Mouse (Mus musculus): ENCODE results near the gene Nudt2.

Nudt2 gene

DNA sequence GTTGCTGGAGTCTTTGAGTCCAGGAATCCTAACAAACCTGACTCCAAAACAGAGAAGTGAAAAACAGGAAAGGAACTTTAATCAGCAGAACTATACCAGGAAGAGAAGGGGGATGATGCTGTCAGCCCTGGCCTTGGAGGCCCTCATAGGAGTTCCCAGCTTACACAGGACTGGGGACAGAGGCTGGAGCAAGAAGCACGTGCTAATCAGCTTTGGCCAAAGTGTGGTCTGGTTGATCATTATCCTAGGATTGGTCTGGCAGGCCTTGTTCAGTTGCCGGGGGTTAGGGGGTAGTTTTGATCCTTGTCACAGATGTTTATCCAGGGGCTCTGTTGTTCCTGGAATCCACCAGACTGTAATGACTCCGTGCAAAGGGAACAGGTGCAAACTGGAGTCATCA lies 29.4 kb downstream of the Nudt2 start:
- no peak for DNase-seq (ENCODE audit: low read depth, low spot score)

DNA sequence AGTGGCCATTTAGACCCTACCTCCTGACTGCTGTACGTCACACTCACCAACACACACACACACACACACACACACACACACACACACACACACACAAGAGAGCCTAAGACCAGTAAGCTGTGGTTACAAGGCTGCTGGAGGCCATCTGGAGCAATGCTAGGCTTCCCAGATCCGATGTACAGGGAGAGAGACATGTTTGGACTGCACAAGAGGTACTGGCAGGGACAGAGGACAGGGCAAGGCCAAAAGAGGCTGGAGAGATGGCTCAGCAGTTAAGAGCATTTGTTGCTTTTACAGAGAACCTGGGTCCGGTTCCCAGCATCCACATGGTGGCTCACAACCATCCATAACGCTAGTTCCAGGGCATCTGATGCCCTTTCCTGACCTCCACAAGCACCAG lies 30.1 kb downstream of the Nudt2 start:
- no peak for DNase-seq (ENCODE audit: low read depth, low spot score)

DNA sequence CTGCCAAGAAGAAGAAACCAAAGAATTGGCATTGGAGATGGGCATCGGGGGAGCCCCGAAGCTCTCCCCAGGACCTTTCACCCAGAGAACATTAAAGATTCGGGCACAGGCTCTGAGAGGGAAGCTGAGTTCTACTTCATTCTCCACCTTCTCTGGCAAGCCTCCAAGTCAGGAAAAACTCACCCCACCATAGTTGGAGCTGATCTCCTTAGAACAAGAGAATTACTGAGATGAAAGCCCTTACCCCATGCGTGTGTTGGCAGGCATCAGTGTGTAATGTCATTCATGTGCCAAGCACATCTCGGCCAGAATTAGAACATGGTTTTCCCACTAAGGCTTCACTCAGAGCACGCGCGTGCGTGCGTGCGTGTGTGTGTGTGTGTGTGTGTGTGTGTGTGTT lies 30.9 kb downstream of the Nudt2 start:
- no peak for DNase-seq (ENCODE audit: low read depth, low spot score)

DNA sequence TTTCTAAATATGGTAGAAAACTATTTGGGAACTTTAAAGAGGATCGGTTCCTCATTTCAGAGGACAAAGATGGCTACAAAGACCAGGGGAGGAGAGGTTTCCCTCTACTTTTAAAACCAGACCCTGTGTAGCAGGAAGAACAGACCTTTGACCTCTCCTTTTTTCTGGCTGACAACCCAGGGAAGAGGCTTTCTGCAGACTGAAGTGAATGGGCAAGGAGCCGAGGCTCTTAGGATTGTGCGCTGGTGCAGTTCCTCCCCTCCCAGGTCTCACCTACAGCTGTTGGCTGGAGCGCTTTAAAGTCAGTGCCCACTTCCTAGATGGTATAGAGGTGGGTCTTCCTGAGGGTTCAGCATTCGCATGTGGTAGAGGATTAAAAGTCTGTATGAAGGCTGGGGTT lies 32.1 kb downstream of the Nudt2 start:
- DNase-seq (ENCODE audit: low read depth, low spot score) = no peak

DNA sequence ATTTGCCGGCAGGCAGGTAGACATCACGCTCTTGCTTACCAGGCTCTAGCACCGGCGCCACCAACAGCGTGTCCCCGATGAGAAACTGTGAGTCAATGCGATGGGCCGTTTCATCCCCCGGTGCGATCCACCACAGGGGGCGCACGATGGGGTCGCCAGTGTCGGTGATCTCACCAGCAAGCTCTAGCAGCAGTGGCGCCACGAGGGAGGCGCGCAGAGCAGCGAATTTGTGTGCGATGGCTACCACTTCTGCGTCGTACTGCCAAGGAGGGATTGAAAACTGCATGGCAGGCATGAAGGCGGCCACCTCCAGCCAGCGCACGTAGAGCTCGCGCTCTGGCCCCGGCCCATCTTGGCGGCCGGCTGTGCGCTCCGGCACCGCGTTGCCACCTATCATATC lies 32.6 kb downstream of the Nudt2 start:
- peak; percentile 79 for DNase-seq (ENCODE audit: low read depth, low spot score)

DNA sequence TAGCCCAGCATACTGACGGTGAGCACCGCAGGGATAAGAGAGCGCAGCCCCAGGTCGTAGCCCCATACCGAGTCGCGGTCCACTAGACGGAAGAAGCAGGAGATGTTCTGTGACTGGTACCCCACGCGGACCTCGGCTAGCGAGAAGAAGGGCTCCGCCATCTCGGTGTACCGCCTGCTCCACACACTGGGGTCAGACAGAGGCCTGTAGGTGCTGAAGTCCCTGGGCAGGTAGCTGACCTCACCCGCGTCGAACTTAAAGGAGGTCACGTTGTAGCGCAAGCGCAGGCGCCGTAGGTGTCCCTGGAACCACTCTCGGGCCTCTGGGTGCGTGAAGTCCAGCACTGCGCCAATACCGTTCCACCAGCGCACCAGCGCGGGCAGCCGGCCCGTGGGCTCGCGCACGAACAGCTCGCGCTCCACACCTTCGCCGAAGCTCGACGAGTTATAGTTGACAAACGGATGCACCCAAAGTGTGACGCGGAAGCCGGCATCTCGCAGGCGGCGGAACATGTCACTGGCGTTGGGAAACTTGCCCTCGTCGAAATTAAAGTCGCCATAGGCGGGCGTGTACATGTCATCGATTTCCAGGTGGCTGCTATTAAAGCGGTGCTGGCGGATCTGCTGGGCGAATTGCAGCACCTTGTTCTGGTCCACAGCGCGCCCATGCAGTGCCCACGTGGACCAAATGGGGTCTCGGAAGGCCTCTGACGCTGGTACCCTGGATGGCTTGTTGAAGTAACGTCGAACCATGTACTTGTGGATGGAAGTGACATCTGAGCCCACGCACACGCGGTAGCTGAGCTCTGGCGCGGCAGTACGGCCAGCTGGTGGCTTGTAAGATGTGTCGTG lies 33.3 kb downstream of the Nudt2 start:
- peak; percentile 27 for DNase-seq (ENCODE audit: low read depth, low spot score)

DNA sequence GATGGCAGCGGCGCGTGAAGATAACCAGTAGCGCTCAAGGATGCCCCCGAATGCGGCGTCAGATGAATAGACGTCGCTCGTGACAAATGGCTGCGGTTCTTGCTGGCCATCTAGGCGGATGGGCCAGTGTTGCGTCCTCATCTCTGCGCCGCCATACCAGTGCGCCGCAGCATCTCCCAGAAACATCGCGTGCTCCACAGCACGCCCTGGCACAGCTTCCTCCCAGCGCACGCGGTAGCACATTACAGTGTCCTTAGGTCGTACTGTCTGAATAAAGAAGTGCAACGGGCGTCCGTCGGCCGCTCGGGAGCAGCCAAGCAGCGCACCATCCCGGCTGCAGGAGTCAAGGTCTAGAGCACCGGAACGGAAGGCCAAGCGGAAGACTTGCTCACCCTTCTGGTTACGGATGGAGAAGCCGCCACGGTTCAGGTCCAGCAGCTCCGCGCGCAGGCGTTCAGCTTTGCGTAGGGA lies 34.0 kb downstream of the Nudt2 start:
- peak; percentile 59 for DNase-seq (ENCODE audit: low read depth, low spot score)

DNA sequence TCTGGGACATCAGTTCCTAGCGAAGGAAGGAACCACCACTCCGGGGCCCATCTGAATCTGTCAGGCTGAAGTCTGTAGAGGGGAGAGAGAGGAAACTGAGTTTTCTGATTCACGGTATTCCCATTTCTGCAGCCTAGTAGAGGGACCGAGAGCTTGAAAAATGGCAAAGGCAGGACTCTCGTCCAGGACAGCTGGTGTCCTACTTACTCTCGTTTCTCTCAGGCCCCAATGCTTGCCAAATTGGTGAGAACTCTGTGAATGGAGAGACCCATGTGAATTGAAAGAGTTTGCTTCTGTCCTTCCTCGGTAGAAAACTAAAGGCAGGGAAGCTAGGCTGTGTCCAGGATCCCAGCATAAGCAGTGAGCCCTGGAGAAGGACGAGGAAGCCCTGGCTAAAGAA lies 34.7 kb downstream of the Nudt2 start:
- DNase-seq (ENCODE audit: low read depth, low spot score) = no peak

DNA sequence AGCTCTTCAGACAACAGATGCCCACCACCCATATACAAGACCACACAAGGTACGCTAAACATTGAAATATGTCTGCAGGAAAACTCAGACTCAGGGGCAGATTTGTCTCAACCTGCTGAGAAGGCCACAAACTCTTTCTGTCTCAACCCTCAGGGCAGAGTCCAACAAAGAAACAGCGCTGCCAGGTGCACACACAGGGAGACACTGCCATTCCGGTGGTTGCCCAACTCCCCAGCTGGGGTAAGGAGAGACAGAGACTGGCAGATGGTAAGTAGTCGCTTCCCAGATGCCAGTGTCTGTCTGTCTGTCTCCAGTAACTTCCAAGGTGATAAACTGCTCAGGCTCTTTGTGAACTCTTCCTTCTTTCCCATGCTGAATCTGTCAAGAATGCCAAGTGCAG lies 35.8 kb downstream of the Nudt2 start:
- DNase-seq (ENCODE audit: low read depth, low spot score) = no peak

DNA sequence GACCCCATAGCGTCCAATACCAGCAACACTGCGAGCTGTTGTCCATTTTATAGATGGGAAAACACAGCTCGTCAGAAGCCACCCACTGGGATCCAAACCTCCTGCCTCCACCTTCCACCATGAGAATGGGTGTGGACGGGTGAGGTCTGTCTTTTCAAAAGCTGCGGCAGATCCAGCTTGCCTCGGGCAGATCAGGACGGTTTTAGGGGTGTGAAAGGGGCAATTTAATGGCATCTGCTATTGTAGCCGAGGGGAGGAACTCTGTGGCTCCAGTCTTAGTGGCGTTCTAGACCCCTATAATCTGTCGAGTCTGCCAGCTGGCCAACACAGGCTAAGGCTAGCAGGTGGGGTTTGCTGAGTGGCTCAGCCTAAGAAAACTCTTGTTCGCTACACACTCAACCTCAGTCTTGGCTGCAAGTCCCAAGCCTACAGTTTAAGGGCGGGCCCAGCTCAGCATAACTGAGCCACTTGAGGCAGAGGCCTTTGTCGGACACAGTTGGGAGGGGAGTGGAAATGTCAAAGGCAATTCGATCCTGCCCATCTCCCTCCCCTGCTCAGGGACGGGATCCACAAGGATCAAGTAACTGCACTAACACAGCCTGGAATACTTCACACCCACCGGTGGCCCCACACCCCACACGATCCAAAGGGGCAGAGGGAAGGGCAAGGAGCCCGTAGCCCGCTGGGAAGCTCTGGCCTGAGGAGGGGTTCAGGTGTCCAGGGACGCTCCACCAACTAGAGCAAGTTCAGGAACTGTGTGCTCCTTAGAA lies 37.4 kb downstream of the Nudt2 start:
- peak; percentile 87 for DNase-seq (ENCODE audit: low read depth, low spot score)

DNA sequence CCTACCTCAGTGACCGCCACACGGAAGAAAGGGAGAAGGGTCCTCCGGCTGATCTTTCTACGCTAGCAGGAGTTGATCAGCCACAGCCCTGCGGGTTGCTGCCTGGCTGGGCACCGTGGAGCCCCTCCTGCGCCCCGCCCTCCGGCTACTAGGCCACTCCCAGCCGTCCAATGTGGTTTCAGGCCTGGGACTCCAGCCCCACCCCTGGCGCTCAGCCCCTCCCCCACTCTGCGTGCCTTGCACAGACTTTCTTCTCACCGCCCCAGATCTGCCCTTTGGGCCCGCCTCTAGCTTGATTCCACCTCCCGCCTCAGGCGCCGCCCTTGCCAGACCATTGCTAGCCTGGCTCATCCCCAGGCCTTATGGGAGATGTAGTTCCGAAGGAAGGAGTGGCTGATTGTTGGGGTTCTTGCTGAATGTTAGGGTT lies 38.0 kb downstream of the Nudt2 start, which contains the start of gene AI464131:
Gene AI464131, minus strand, starts transcription at position 91 of the 427 bp plus-strand sequence.
- peak; percentile 98 for DNase-seq (ENCODE audit: low read depth, low spot score)

DNA sequence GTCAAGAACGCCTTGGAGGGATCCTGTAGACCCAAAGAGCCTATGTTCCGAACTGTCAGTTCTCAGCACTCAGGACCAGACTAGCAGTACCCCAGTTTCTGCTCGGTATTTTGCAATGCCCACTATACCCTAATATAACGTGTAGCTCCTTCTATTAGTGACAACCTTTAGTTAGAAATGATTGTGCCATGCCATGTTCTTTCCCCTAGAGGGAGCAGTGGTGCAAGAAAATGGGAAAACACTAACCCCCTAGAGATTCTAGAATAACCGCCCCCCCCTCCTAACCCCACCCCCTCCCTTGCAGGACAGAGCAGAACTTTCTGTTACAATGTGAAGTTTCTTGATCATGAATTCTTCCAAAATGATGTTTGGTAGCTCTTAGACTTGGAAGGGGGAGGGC lies 39.4 kb downstream of the Nudt2 start:
- DNase-seq (ENCODE audit: low read depth, low spot score) = peak; percentile 48

DNA sequence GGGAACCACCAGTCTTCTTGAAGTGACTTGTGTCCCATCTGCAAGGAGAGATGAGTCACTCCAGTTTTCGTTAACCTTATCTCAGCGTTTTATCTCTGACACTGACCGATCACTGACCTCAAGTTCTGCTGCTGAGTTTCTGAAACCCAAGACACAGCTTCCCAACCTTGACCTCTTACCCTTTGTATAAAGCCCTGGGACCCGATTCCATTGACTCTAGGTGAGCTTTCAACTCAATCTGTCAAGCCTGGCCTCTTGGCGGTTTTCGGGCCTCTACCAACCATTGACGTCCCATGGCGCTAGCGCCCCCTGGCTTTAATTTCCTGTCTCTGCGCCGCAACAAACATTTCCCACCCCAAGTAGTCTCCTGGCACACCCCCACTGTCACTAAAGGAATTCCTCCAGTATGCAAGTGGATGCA lies 40.2 kb downstream of the Nudt2 start:
- peak; percentile 77 for DNase-seq (ENCODE audit: low read depth, low spot score)

DNA sequence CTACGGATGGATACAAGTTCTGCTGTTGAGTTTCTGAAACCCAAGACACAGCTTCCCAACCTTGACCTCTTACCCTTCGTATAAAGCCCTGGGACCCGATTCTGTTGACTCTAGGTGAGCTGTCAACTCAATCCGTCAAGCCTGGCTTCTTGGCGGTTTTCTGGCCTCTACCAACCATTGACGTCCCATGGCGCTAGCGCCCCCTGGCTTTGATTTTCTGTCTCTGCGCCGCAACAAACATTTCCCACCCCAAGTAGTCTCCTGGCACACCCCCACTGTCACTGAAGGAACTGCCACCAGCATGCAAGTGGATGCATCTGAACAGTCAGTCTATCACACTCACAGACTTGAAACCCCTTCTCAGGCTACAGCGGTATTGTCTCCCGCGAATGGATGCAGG lies 41.2 kb downstream of the Nudt2 start:
- peak; percentile 85 for DNase-seq (ENCODE audit: low read depth, low spot score)

DNA sequence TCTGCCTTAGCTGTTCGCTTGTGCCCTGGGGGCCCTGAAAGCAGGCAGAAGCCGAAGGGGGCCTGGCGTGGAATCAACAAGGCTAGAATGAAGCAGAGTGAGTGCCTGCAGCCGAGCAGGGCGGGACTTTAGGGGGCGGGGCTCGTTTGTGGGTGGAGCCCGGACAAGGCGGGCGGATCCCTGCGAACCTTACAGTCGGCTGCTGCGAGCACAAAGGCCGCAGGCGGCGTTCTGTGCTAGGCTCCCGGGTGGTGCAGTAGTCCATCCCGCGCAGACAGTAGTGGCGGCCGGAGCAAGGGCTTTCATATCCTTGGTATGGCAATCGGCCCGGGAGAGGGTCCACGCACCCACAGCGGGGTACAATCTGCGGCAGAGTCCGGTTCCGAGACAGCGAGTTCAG lies 42.0 kb downstream of the Nudt2 start:
- peak; percentile 80 for DNase-seq (ENCODE audit: low read depth, low spot score)

DNA sequence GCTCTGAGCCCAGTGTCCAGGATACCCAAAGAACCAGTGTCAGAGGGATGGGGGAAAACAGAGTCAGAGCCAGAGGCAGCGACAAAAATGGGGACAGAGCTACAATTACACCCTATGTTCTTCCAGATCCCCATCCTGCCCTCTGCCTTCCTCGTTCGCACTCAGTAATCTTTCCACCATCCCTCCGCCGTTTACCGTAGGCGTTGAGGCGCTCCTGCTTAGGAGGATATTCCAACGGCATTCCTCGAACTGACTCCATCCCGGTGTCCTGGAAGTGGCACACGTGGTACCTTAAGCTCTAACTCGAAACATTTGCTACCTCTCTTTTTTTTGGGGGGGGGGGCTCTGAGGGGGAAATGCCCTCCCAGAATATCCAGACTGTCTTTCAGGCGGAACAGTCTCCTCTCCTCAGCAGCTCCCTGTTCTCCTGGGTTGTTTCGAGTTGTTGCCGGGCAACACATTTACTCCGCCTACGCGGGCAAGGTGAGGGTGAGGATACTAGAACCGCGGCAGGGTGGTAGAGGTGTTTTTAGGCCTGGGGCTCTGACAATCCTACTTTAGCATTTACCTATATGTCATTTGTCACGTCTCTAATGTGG lies 42.5 kb downstream of the Nudt2 start:
- peak; percentile 44 for DNase-seq (ENCODE audit: low read depth, low spot score)

DNA sequence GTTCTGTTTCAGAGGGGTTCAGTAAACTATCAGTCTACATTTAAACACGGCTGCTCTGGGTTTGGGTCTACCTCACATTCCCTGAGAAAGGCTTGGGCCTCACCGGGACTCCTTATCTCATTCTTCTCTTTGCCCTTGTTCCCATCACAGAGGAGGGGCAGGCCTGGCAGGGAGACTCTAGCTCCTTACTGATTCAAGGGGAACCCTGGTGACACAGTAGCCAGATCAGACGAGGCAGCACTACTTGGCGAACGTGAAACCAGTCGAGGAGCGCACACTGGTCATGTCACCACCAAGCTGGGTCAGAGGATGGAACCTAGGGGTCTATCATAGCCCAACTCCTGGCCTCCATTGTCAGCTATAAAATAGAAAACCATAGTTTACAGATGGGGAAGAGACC lies 43.0 kb downstream of the Nudt2 start:
- DNase-seq (ENCODE audit: low read depth, low spot score) = no peak

DNA sequence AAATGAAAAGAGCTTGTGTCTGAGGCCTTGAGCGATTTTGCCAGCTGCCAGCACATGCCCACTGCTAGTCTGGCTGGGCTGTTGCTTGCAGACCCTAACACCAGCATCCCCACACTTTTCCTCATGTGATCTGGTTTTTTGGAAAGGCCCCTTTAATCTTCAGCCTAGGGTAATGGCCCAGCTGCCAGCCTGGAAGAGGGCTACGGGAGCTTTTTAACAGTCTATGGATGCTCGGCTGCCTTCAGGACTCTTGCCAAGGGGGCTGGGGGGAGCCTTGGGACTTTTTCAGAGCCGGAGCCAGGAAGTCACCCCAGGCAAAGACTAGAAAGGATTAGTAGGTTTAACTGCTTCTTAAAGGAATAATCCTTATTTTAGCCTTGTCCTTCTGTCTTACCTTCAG lies 48.4 kb downstream of the Nudt2 start:
- no peak for DNase-seq (ENCODE audit: low read depth, low spot score)

DNA sequence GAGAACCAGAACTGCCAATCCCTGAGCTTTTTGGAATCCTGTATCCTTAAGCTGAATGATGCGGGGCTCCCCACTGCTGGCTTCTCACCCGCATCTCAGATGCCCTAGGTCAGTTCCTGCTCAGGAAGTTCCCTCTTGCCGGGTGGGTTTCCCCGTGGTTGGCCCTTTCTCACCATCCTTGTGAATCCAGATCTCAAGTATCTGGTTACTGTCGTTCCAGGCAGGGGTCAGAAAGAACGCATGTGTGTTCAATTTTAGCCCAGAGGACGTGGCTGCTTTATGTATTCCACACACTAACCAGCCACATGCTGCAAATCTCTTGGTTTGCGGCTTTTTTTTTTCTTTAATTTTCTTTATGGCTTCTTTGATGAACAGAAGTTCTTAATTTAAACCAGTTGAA lies 48.8 kb downstream of the Nudt2 start:
- no peak for DNase-seq (ENCODE audit: low read depth, low spot score)

DNA sequence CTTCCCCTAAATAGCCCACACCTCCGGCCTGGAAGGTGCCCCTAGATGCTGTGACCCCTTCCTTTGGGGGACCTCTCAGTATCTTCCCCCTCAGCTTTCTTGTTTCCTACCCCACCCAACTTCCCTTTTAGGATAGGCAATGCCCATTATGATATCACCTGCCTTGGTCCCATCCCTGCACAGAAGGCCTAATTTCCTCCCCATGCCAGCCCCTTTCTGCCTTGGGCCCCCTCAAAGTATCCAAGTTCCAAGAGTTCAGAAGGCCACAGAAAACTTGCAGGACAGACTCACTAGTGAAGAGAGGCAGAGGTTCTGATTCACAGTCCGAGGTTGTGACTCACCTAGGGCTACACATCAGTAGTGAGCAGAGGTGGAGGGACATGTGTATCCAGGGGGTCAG lies 52.3 kb downstream of the Nudt2 start, which contains the start of gene 1110017D15Rik:
Gene 1110017D15Rik, minus strand, starts transcription at position 101 of the 400 bp plus-strand sequence.
- DNase-seq (ENCODE audit: low read depth, low spot score) = no peak

DNA sequence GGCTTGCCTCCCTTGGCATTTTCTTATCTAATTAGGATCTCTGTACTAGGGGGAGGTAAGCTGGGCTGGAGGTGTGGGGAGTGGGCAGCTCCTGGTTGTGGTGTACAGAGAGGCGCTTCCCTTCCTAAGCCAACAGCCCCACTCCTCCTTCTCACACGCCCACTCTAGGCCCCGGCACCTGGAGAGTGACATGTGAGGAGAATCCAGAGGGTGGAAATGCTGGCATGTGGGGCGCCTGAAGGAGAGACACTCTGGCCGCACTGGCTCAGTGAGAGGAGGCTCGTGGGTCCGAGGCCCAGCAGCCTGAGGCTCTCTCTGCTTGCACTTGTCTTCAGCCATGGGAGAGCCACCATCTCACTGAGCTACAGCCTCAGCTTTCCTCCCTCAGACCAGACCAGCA lies 53.4 kb downstream of the Nudt2 start:
- no peak for DNase-seq (ENCODE audit: low read depth, low spot score)

DNA sequence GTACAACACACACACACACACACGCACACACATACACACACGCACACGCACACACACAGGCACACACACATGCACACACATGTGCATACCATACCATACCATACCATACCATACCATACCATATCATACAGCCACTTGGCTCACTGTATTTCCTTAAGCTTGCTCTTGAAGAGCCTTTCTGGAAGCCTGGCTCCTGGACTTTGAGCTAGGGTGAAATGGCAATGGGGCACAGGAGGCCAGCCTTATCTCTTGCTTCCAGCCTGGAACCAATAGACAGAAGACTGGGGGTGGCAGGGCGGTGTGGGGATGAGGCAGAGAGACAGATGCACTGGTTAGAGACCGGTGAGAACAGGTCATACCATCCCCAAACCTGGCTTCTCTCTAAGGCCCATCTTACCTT lies 54.2 kb downstream of the Nudt2 start:
- DNase-seq (ENCODE audit: low read depth, low spot score) = no peak

Measured in ES-CJ7 (cell line).